Mouse (Mus musculus) heart, embryonic 16.5 days (tissue): Measurements from ENCODE around the gene Ripk1. TPM values are rescaled to one million over a fixed set of nuclear protein-coding genes. Genes with fewer than 3 reads are reported as not detected.
A peak's percentile ranks its signal among the peaks of the same experiment; 100 is the strongest.

Source experiments
- ATAC-seq: fragments of 200-750 bp; cut with Nextera tagmentation; replicated peaks from 2 replicates; pipeline ENCODE4 v1.8.0; 2017; ENCODE audit warnings: moderate number of reproducible peaks; ENCODE audit not compliant: insufficient read depth, low FRiP score; ENCODE audit errors: extremely low read depth
- H3K27ac ChIP-seq: fragments of 300-500 bp; sonication (generic); 2 replicates; pipeline ENCODE4 v1.5.1; 2014; ENCODE audit warnings: mild to moderate bottlenecking, low read length, control low read depth, moderate library complexity
- H3K27me3 ChIP-seq: fragments of 300-500 bp; sonication (generic); 2 replicates; pipeline ENCODE4 v1.6.1; 2014; ENCODE audit warnings: low read length, mixed read lengths; ENCODE audit not compliant: control insufficient read depth, insufficient read depth
- H3K36me3 ChIP-seq: fragments of 300-500 bp; sonication (generic); 2 replicates; pipeline ENCODE4 v1.6.1; 2014; ENCODE audit not compliant: control insufficient read depth, insufficient read depth
- H3K4me1 ChIP-seq: fragments of 300-500 bp; sonication (generic); 2 replicates; pipeline ENCODE4 v1.6.1; 2014; ENCODE audit warnings: low read length, mixed read lengths; ENCODE audit not compliant: control insufficient read depth, insufficient read depth
- H3K4me2 ChIP-seq: fragments of 300-500 bp; sonication (generic); 2 replicates; pipeline ENCODE4 v1.6.1; 2014; ENCODE audit warnings: low read depth, mild to moderate bottlenecking, control low read depth, low read length
- H3K4me3 ChIP-seq: fragments of 300-500 bp; sonication (generic); 2 replicates; pipeline ENCODE4 v1.5.1; 2014; ENCODE audit warnings: mild to moderate bottlenecking, control low read depth, low read length
- H3K9ac ChIP-seq: fragments of 300-500 bp; sonication (generic); 2 replicates; pipeline ENCODE4 v1.6.1; 2014; ENCODE audit warnings: low read length, control low read depth
- H3K9me3 ChIP-seq: fragments of 300-500 bp; sonication (generic); replicated peaks from 2 replicates; pipeline ENCODE4 v1.6.1; 2016; ENCODE audit warnings: low read length; ENCODE audit not compliant: control insufficient read depth
- WGBS: fragments of 180-500 bp; shearing (Covaris S2); extraction: QIAGEN DNeasy Blood & Tissue Kit; methylation state at CpG from one replicate; pipeline ENCODE4 v1.1.7; 2014; 5-methylcytosine and 5-hydroxymethylcytosine counted together
- polyA plus RNA-seq: library from polyadenylated mRNA; unstranded; fragments of >200 nt; fragmentation: Nextera tagmentation; extraction: Ambion mirVana; gene quantifications from 2 replicates; pipeline ENCODE4 v1.2.1, GENCODE M21; 2015

The Ripk1 gene
- polyA plus RNA-seq, 1 experiment from 2014 or later = 10.0 TPM

GRCm38 (mm10) chr13:34078500-34079280 lies 76.5 kb downstream of the Ripk1 start:
- H3K27me3 ChIP-seq = no peaks in the 10 kb centered on the region
- H3K4me1 ChIP-seq = peaks cover 14% of the 10 kb centered on the region
- 34% methylated on average over 16 of the region's 16 CpGs for WGBS
- no peak for ATAC-seq
- no peaks in the 10 kb centered on the region for H3K9me3 ChIP-seq
- no peak overlapping the region for H3K27ac ChIP-seq
- peak overlapping the region; percentile 96 for H3K4me2 ChIP-seq
- peak overlapping the region; percentile 95 for H3K9ac ChIP-seq
- peak overlapping the region; percentile 95 for H3K4me3 ChIP-seq
- peaks cover 2% of the 10 kb centered on the region; the same call in 1 of the 2 replicates for H3K36me3 ChIP-seq

- Histone ChIP-seq H3K9ac (no peak overlapping the region), H3K9me3 (no peaks in the 10 kb centered on the region), H3K27me3 (no peaks in the 10 kb centered on the region), H3K4me2 (no peak overlapping the region), H3K27ac (no peak overlapping the region), H3K4me1 (peaks cover 14% of the 10 kb centered on the region), H3K36me3 (peaks cover 2% of the 10 kb centered on the region; the same call in 1 of the 2 replicates), H3K4me3 (no peak overlapping the region)
- 61% methylated on average over 3 of the region's 3 CpGs for WGBS
- no peak for ATAC-seq
These were observed 77.6 kb downstream of the Ripk1 start for GRCm38 (mm10) chr13:34079801-34080200.

- no peak for ATAC-seq
- 79% methylated on average over 4 of the region's 4 CpGs for WGBS
These were observed 79.8 kb downstream of the Ripk1 start for GRCm38 (mm10) chr13:34081926-34082325.

GRCm38 (mm10) chr13:34084026-34084750 lies 82.0 kb downstream of the Ripk1 start:
- Histone ChIP-seq H3K36me3 (no peaks in the 10 kb centered on the region), H3K4me1 (peaks cover 13% of the 10 kb centered on the region), H3K9me3 (no peaks in the 10 kb centered on the region), H3K4me3 (no peak overlapping the region), H3K4me2 (no peak overlapping the region), H3K27me3 (no peaks in the 10 kb centered on the region), H3K9ac (no peak overlapping the region), H3K27ac (no peak overlapping the region; the same call in 1 of the 2 replicates)
- ATAC-seq = no peak
- 58% methylated on average over 9 of the region's 9 CpGs for WGBS

More at GRCm38 (mm10) chr13:34081926-34082325, 79.8 kb downstream of the Ripk1 start:
- Histone ChIP-seq H3K9ac (no peak overlapping the region), H3K36me3 (no peaks in the 10 kb centered on the region), H3K4me1 (peaks cover 11% of the 10 kb centered on the region), H3K9me3 (no peaks in the 10 kb centered on the region), H3K27me3 (no peaks in the 10 kb centered on the region), H3K4me2 (no peak overlapping the region), H3K27ac (no peak overlapping the region), H3K4me3 (no peak overlapping the region)

Other genes with a start within 250 kb of the Ripk1 start
- gene Serpinb6e, start 159.0 kb upstream of the Ripk1 start, polyA plus RNA-seq = not detected in 2 replicates
- gene Serpinb6c, start 96.7 kb upstream of the Ripk1 start, polyA plus RNA-seq = 0.15 and 0.33 TPM in 2 replicates
- 27.6 and 28.9 TPM in 2 replicates for gene Nqo2, start 37.7 kb upstream of the Ripk1 start, polyA plus RNA-seq
- 63.6 and 65.8 TPM in 2 replicates for gene Serpinb6a, start 431 bp downstream of the Ripk1 start, polyA plus RNA-seq
- 47.7 and 54.6 TPM in 2 replicates for gene Bphl, start 35.2 kb downstream of the Ripk1 start, polyA plus RNA-seq
- gene Tubb2a, start 75.6 kb downstream of the Ripk1 start, polyA plus RNA-seq = 166 and 171 TPM in 2 replicates
- 52.1 and 56.8 TPM in 2 replicates for gene Tubb2b, start 128.1 kb downstream of the Ripk1 start, polyA plus RNA-seq
- gene Psmg4, start 160.6 kb downstream of the Ripk1 start, polyA plus RNA-seq = 65.3 and 74.1 TPM in 2 replicates